Mouse (Mus musculus): Measurements from ENCODE around the gene Gm11060. TPM values are rescaled to one million over a fixed set of nuclear protein-coding genes. Genes with fewer than 3 reads are reported as not detected.

Gene Gm11060
- polyA plus RNA-seq, 1 experiment: not detected

Other genes starting within 250 kb of the Gm11060 start
- 0.47 and 0.96 TPM in 2 replicates for gene Prrg4, start 242.1 kb upstream of the Gm11060 start, polyA plus RNA-seq (2012; rRNA removed)
- gene Ccdc73, start 224.2 kb upstream of the Gm11060 start, polyA plus RNA-seq (2012; rRNA removed): 1.9 and 2.7 TPM in 2 replicates
- gene Eif3m, start 74.9 kb upstream of the Gm11060 start, polyA plus RNA-seq (2012; rRNA removed): 50.9 and 52.3 TPM in 2 replicates
- gene Wt1, start 34.5 kb downstream of the Gm11060 start, polyA plus RNA-seq (2012; rRNA removed): 8.1 and 8.7 TPM in 2 replicates
- gene Them7, start 132.3 kb downstream of the Gm11060 start, polyA plus RNA-seq (2012; rRNA removed): 7.1 and 9.0 TPM in 2 replicates

Measured in gonadal fat pad, adult 2 months (tissue).